Mouse (Mus musculus) olfactory bulb, adult 2 months (tissue): ENCODE measurements at regions not wholly inside any gene's neighbourhood (a gene's known extent, or its start where the extent isn't known, plus 50 kb on each side); places are given as distances from the start of the nearest gene placed in this dataset.

Source experiments
- CTCF ChIP-seq: fragments of 200-500 bp; IDR thresholded peaks from 2 replicates; pipeline ENCODE4 v1.5.1; 2012; ENCODE audit warnings: low read depth, mild to moderate bottlenecking, low read length, moderate library complexity; ENCODE audit not compliant: insufficient read depth
- POLR2A ChIP-seq: fragments of 200-500 bp; IDR thresholded peaks from 2 replicates; pipeline ENCODE4 v1.6.1; 2012; ENCODE audit warnings: mild to moderate bottlenecking, low read depth, low read length, moderate library complexity; ENCODE audit not compliant: insufficient read depth

DNA sequence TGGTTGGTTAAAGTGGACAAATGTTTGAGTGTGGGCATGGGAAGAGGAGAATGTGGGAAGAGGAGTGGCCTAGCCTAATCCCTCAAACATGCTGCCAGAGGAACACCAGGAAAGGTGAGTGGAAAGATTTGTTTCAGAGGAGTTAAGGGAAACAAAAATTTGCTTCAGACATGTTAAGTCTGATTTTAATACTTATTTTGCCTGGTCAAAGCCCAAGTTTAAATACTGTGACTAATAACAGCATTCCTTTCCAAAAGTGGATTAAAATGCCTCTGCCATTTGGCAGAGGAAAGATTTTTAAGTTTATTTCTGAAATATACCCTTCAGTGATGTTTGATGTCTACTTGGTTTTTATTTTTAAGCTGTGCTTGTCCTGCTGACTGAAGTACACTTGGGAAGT is 174.6 kb upstream of the Btg1 start:
- TF ChIP-seq CTCF (no peak), POLR2A (no peak)
